Mouse (Mus musculus) G1E (cell line): ENCODE data around the gene Npnt.

Experiments
- CTCF ChIP-seq: IDR thresholded peaks from 2 replicates; pipeline ENCODE4 v1.5.1; 2012; ENCODE audit warnings: low read depth, low read length, inconsistent platforms, mixed read lengths
- GATA1 ChIP-seq: IDR thresholded peaks from 2 replicates; pipeline ENCODE4 v1.6.1; 2012; ENCODE audit warnings: borderline replicate concordance, low read length, inconsistent platforms, mixed read lengths
- POLR2AphosphoS5 ChIP-seq: IDR thresholded peaks from 2 replicates; pipeline ENCODE4 v1.6.1; 2012; ENCODE audit warnings: low read depth, low read length, inconsistent platforms; ENCODE audit not compliant: insufficient replicate concordance
- TAL1 ChIP-seq: conservative IDR thresholded peaks from 2 replicates; pipeline ENCODE4 v1.6.1; 2012; ENCODE audit warnings: low read depth, low read length, inconsistent platforms, mixed read lengths

- no peak for TF ChIP-seq CTCF
- TF ChIP-seq POLR2AphosphoS5 = no peak
- no peak for TF ChIP-seq GATA1
- TF ChIP-seq TAL1 = no peak
Measured at GRCm38 (mm10) chr3:132966255-132966654, 16.2 kb upstream of the Npnt start.
